Mouse (Mus musculus): ENCODE results near the gene Smarca4. TPM values are rescaled to one million over a fixed set of nuclear protein-coding genes. Genes with fewer than 3 reads are reported as not detected.
"Not testable (repeated sequence)": the region's sequence is repeated elsewhere in the genome, so short reads cannot be mapped to it uniquely, and the experiment has no call there.

The Smarca4 gene
- total RNA-seq, 4 experiments from 2014 or later, result 96.5 to 108 (median 103) TPM

DNA sequence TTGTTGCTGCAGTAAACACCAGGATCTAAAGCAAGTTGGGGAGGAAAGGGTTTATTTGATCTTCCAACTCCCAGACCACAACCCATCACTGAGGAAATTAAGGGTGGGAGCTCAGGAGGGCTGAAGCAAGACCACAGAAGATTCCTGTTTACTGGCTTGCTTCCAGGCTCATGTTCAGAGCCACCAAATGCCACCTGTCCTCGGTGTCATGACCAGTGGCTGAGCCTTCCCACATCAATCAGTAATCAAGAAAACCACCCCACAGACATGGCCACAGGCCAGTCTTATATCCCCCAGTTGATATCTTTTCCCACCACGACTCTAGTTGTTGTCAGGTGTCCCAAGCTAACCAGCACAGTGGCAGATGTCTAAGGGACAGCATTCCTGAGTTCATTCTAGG, 37.3 kb downstream of the Smarca4 start:
- DNase-seq (ENCODE audit: low spot score in 2 of 2), result no peak

GRCm38 (mm10) chr9:21662034-21662433, 46.1 kb downstream of the Smarca4 start:
- DNase-seq (ENCODE audit: low spot score in 2 of 2), result peak; percentile 42 to 45

- no peak for DNase-seq (ENCODE audit: low spot score in 2 of 2)
These were observed 53.0 kb downstream of the Smarca4 start for GRCm38 (mm10) chr9:21668946-21669345.

GRCm38 (mm10) chr9:21670354-21670753, 54.4 kb downstream of the Smarca4 start:
- DNase-seq (ENCODE audit: low spot score in 2 of 2), result no peak

DNA sequence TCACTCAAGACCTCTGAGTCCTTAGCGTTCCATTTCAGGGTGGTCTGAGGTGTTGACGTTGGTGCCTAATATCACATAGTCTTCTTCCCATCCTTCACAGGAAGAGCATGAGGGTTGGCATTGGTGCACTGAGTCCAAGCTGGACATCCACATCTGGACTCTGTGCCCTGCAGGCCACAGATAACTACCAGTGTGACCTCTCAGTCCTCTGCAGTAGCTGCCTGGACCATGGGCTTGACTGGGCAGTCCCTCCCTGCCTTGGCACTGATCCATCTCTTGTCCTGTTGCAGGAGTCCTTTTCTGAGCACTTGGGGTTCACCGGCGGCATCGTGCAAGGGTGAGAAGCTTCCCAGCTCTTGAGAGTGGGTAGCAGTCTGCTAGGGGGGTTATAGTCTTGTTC, 55.8 kb downstream of the Smarca4 start:
- DNase-seq (ENCODE audit: low spot score in 2 of 2), result no peak

DNA sequence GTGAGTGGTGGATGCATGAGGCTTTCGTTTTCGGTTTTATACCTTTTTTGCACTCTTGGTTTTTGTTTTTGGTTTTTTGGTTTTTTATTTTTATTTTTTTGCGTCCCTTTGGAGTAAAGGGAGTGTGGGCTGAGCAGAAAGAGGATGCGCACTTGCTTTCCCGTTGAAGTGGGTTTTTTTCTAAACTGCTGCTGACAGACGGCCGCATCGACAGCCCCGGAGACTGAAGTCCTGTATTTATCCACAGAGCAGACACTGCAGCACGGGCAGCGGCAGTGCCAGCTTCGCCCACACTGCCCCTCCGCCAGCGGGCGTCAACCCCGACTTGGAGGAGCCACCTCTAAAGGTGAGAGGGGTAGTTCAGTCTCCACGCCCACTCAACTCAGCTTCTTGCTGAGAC, 61.7 kb downstream of the Smarca4 start:
- DNase-seq (ENCODE audit: low spot score in 2 of 2), result no peak

DNA sequence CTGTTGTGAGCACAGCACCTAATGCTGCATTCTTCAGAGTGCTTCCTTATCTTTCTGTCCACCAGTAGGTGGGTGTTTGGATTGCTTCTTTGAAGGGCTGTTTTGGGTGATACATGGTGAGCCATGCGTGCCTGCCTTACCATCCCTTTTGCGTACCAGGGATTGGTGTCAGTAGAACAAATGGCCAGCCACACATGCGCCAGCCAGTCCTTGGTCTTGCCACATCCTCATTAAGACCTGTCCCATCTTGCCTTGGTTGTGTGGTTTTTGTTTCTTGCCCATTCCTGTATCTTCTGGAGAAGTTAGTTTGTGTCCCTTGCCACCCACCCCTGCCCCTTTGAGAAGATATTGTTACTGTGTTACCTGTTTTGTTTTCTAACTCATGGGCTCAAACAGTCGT, 64.5 kb downstream of the Smarca4 start:
- DNase-seq (ENCODE audit: low spot score in 2 of 2), result no peak

DNA sequence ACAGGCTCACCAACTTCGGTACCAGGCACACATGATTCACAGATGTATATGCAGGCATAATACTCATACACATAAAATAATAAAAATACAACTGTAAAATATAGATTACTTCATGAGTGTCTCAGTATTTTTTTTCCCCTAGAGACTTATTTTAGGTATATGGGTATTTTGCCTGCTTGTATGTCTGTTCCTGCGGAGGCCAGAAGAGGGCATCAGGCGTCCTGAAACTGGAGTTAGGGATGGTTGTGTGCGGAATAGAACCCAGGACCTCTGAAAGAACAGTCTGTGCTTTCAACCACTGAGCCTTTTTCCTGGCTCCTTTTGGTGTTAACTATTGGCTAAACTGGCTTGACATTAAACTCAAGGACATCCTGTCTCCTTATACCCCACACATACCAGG, 66.9 kb downstream of the Smarca4 start:
- DNase-seq (ENCODE audit: low spot score in 2 of 2), result no peak

GRCm38 (mm10) chr9:21683897-21684296, 67.9 kb downstream of the Smarca4 start:
- no peak for DNase-seq (ENCODE audit: low spot score in 2 of 2)

- DNase-seq (ENCODE audit: low spot score in 2 of 2), result no peak
These were observed 72.6 kb downstream of the Smarca4 start for GRCm38 (mm10) chr9:21688554-21688953.

- DNase-seq (ENCODE audit: low spot score in 2 of 2), result no peak
These were observed 74.1 kb downstream of the Smarca4 start for GRCm38 (mm10) chr9:21690031-21690430.

- DNase-seq (ENCODE audit: low spot score in 2 of 2), result no peak
These were observed 75.9 kb downstream of the Smarca4 start for GRCm38 (mm10) chr9:21691862-21692261.

GRCm38 (mm10) chr9:21692491-21692890, 76.5 kb downstream of the Smarca4 start:
- DNase-seq (ENCODE audit: low spot score in 2 of 2), result no peak

DNA sequence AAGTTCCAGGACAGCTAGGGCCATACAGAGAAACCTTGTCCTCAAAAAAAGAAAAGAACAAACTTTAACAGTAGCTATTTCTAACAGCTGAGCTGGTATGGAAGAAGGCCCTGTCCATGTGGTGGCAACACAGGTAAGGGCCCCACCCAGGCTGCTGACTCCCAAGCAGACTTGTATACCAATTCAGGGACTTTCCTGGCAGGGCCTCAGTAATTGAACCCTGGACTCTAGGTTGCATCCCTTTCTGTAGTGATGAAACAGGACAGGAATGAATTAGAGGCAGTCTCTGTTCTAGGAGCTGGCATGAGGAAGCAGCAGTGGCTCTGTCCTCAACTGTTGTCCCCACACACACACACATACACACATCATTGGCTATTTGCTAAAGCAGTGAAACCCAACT, 78.1 kb downstream of the Smarca4 start:
- no peak for DNase-seq (ENCODE audit: low spot score in 2 of 2)

DNA sequence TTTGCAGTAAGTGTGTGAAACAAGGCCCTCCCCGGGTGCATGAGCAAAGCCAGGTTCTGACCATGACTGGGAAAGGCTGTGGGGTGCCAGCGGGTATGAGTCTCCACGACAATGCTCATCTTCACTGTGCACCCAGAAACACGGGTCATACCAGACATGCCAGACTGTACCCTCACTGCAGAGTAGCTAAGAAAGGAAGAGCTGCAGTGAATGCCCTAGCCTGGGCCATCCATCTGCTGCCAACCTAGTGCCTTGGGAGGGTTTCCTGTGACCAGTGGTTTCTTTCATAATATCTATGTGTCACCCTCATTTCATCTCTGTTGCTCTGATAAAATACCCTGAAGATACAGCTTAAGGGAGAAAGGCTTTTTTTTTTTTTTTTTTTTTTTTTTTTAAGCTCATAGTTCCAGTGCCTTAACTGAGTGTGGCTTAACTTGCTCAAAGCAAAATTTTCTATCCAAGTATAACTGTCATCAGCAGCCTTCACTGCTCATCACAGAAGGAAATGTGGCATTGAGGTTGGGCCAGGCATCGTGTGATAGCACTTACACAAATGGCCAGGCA, 79.3 kb downstream of the Smarca4 start:
- DNase-seq (ENCODE audit: low spot score in 2 of 2), result no peak

GRCm38 (mm10) chr9:21697121-21697520, 81.2 kb downstream of the Smarca4 start:
- no peak for DNase-seq (ENCODE audit: low spot score in 2 of 2)

DNA sequence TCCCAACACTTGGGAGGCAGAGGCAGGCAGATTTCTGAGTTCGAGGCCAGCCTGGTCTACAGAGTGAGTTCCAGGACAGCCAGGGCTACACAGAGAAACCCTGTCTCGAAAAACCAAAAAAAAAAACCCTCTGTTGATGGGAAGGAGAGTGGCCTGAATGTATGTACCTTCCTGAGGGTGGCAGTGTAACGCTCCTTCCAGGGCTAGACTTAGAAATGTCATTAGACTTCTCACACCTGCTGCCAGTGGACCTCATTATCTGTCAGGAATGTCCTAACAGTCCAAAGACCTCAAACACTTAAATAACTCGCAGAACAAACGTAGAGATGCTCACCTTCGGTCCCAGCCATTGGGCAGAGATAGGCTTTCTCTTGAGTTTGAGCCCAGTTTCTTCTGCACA, 83.3 kb downstream of the Smarca4 start:
- DNase-seq (ENCODE audit: low spot score in 2 of 2), result not testable (repeated sequence)

DNA sequence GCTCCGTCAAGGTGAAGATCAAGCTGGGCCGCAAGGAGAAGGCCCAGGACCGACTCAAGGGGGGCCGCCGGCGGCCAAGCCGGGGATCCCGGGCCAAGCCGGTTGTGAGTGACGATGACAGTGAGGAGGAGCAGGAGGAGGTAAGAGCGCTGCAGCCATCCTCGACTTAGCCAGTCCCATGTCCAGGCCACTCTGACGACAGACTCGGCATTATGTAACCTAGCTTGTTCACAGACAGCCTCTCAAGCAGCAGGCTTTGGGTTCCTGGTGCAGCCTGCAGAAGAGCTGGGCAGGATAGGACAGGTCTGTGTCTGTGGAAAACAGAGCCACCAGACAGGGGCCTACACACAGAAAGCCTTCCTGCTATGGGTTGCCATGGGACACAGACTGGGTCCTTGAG, 85.1 kb downstream of the Smarca4 start:
- no peak for DNase-seq (ENCODE audit: low spot score in 2 of 2)

DNA sequence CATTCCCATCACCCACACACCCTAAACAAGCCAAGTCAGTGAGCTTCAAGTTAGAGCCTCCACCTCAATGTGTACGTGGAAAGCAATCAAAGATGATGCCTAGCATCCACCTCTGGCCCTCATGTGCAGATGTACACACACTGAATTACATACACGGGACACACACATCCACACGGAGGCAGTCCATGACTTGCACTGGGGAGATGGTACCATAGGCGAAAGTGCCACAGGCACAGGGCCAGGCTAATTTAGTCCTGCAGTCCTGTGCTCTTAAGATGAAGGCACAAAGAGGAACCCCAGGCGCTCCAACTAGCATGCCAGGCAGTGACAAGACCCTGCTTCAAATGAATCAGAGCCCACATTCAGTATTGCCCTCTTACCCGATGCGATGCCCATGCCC, 87.5 kb downstream of the Smarca4 start:
- DNase-seq (ENCODE audit: low spot score in 2 of 2), result no peak

DNA sequence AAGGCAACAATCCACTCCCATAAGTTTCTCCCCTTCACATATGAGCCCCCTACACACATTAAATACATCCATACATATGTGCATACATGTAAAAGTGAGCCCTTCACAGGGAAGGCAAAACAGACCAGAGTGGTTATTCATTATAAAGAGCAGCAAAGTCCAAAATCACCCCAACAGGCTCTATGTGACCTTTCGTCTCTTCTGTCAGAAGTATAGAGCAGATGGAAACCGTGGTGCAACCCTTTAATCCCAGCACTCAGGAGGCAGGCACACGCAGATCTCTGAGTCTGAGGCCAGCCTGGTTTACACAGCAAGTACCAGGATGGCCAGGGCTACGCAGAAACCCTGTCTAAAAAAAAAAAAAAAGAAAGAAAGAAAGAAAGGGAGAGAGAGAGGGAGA, 90.1 kb downstream of the Smarca4 start:
- no peak for DNase-seq (ENCODE audit: low spot score in 2 of 2)

DNA sequence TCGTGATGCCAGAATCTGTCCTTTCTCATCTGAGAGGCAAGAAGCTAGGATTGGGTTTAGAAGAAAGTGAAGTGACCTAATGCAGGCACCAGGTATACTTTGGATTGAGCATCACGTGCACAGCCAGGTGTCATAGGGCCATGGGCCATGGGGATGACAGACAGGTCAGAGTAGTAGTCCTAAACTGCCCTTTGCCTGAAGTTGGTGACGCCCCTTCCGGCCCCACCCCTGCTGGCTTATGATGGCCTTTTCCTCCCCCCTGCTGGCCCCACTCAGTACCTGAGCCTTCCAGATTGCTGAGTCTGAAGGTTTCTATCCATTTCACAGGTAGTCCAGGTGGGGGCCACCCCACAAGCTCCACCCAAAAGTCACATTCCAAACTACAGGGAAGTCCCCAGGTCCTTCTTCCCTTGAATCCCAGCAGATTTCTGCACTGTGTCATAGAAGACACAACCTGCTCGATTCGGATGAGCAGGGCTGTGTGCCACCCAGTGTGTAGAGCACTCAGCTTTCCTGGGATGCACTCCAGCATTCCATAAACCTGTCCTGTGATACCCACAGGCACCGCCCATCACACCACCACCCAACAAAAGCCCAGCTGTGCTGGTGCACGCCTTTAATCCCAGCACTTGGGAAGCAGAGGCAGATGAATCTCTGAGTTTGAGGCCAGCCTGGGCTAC, 90.8 kb downstream of the Smarca4 start:
- no peak for DNase-seq (ENCODE audit: low spot score in 2 of 2)

DNA sequence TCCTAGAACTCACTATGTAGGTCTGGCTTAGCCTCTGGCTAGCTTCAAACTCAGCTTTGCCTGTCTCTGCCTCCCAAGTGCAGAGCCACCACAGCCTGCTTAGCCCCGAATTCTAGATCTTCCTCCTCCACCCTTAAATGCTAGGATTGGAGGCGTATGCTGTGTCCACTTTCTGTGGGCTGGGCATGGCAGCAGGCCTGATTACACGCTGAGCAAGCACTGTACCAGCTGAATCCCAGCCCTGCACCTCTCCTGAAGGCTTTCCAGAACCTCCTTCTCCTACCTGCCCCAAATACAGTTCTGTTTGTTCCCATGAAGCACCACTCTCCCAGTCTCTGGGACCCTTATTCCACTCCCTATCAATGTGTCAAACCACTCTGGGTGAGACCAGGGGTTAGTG, 93.4 kb downstream of the Smarca4 start:
- no peak for DNase-seq (ENCODE audit: low spot score in 2 of 2)

DNA sequence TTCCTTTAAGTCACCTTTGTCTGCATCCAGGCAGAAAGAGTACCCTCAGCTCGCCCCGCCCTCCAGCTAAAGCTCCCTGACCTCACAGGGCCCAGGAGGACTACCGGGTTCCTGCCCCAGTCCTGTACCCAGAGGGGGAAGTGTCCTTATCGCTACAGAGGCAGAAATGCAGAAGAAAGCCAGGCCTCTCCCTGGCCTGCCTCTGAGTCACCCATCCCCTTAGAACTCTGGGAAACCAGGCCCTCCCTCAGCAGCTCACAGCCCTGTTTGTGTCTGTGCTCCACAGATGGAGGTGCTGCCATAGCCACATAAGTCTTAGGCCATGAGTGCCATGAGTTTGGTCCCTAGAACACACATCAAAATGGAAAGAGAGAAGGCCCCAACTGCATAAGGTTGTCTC, 99.3 kb downstream of the Smarca4 start:
- no peak for DNase-seq (ENCODE audit: low spot score in 2 of 2)

DNA sequence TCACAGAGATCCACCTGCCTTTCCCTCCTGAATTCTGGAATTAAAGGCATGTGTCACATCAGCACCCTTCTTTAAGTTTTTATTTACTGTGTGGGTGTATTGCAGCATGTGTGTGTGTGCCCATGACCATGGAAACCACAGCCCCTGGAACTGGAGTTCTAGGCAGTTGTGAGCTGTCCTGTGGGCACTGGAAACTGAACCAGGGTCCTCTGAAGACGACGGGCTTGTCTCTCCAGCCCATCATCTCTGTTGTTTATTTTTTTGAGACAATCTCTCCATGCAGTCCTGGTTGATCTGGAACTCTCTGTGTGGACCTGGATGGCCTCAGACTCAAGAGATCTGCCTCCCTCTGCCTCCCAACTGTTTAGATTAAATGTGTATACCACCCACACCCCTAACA, 101.0 kb downstream of the Smarca4 start:
- DNase-seq (ENCODE audit: low spot score in 2 of 2), result no peak

Measured in layer of hippocampus, adult 8-10 months (tissue).